Comparison of ENCODE assay signal across 11 mouse cellular contexts in genomic region chr2:141859220-141859619, GRCm38 (mm10).
DNase-seq lines count a peak whose midpoint lies in the region; ATAC-seq lines count a peak whose summit lies in the region.
"Had no signal": no experiment of that assay in that cellular context is flagged by ENCODE, and none has a peak within 500 bp of the region (broad histone marks: within the 10 kb centered on the region; RNA-seq: fewer than 3 reads in every experiment).

No protein-coding gene starts in this region.

- DNase-seq in cerebellum, adult 11 months: peak; percentile 21
- DNase-seq in testis, postnatal 10 days (ENCODE audit: low spot score): peak; percentile 41
- DNase-seq in testis, postnatal 14 days (ENCODE audit: low spot score): no peak
- no peak for DNase-seq in layer of hippocampus, adult 9-11 months
- DNase-seq in urinary bladder, postnatal 36 days (ENCODE audit: low spot score in 2 of 2): no peak
- DNase-seq in heart, postnatal 10 days: no peak
- DNase-seq: B cell, adult 2 months had no signal

- ATAC-seq in cerebellum, adult (ENCODE audit: insufficient number of reproducible peaks, low FRiP score, low TSS enrichment): no peak
- no peak for ATAC-seq in limb, embryonic 12.5 days (ENCODE audit: insufficient number of reproducible peaks, insufficient read depth, low FRiP score, low TSS enrichment, low read depth)

- intact Hi-C loops in heart, postnatal 10 days (cut with DNase I): no loop called here

- 0 out of 2 replicates have a peak, but pooled peaks cover 5% of the 10 kb centered on the region for H3K4me1 ChIP-seq in limb, embryonic 12.5 days (replicated peaks)
- H3K4me1 ChIP-seq: megakaryocyte, embryonic 14.5 days had no signal

- H3K27ac ChIP-seq in limb, embryonic 12.5 days: 0 out of 2 replicates have a peak overlapping the region, but pooled peaks have one; percentile 3

- no peak overlapping the region for H3K9ac ChIP-seq in limb, embryonic 12.5 days (replicated peaks)

- H3K27me3 ChIP-seq in limb, embryonic 12.5 days: no peaks in the 10 kb centered on the region
- H3K27me3 ChIP-seq: megakaryocyte, embryonic 14.5 days had no signal

- H3K4me3 ChIP-seq in limb, embryonic 12.5 days (replicated peaks): no peak overlapping the region
- H3K4me3 ChIP-seq: megakaryocyte, embryonic 14.5 days had no signal

- no peaks in the 10 kb centered on the region for H3K36me3 ChIP-seq in limb, embryonic 12.5 days

- WGBS in limb, embryonic 12.5 days: 37% methylated on average over 2 of the region's 2 CpGs

- H3K9me3 ChIP-seq in limb, embryonic 12.5 days: no peaks in the 10 kb centered on the region
- H3K9me3 ChIP-seq: megakaryocyte, embryonic 14.5 days had no signal

- no peak overlapping the region for H3K4me2 ChIP-seq in limb, embryonic 12.5 days
- H3K4me2 ChIP-seq: heart, embryonic 11.5 days had no signal

Comparison
In these comparisons a context has a peak if more than half of its experiments do, and no peak if none do; other contexts are left out.
1. DNase-seq: peak in cerebellum, adult 11 months (single experiment) and testis, postnatal 10 days (single experiment); none in testis, postnatal 14 days (single experiment), layer of hippocampus, adult 9-11 months (single experiment), urinary bladder, postnatal 36 days (0 of 2) and heart, postnatal 10 days (0 of 2).